Mouse (Mus musculus): ENCODE measurements at regions not wholly inside any gene's neighbourhood (a gene's known extent, or its start where the extent isn't known, plus 50 kb on each side); places are given as distances from the start of the nearest gene placed in this dataset.

- DNase-seq (ENCODE audit: low spot score in 2 of 2), result no peak
Observed at GRCm38 (mm10) chr9:24833766-24834165, 59.7 kb upstream of the Tbx20 start.

- no peak for DNase-seq (ENCODE audit: low spot score in 2 of 2)
Observed at GRCm38 (mm10) chr9:24848210-24848609, 74.1 kb upstream of the Tbx20 start.

- DNase-seq (ENCODE audit: low spot score in 2 of 2), result no peak
Observed at GRCm38 (mm10) chr9:24859459-24859858, 85.4 kb upstream of the Tbx20 start.

DNA sequence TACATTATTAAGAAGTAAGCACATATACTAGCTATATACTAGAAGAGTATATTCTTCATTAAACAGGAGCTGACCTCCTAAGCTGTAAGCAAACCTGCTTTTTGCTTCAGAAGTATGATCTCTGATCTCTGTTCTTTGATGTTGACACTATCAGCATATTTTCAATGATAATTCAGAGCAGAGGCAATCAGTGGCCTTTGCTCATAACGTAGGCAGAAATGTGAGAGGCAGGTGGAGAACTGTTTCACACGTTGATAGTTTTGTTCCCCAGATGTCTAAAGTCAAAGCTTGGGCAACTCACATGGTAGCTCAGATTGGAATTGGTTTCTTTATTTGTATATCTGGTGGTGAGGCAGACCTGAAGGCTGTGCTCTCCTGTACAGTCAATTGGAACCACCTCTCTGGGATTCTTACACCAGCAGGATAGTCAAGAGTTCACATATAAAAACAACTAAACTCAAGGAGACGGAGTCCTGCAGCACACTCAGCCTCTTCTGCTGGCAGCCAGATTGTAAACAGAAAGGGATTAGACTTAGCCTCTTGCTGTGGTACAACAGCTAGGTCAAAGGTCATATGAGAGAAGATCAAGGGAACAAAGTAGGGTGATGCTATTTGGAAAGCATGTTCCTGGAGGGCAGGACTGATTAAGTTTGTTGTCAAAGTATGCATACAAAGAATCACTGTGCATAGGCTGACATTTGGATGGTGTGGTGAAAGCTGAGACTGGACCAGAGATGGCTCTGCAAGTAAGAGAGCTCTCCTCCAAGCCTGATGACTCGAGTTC, 92.5 kb upstream of the Tbx20 start:
- no peak for DNase-seq (ENCODE audit: low spot score in 2 of 2)

GRCm38 (mm10) chr9:24868746-24869145, 94.6 kb upstream of the Tbx20 start:
- no peak for DNase-seq (ENCODE audit: low spot score in 2 of 2)

DNA sequence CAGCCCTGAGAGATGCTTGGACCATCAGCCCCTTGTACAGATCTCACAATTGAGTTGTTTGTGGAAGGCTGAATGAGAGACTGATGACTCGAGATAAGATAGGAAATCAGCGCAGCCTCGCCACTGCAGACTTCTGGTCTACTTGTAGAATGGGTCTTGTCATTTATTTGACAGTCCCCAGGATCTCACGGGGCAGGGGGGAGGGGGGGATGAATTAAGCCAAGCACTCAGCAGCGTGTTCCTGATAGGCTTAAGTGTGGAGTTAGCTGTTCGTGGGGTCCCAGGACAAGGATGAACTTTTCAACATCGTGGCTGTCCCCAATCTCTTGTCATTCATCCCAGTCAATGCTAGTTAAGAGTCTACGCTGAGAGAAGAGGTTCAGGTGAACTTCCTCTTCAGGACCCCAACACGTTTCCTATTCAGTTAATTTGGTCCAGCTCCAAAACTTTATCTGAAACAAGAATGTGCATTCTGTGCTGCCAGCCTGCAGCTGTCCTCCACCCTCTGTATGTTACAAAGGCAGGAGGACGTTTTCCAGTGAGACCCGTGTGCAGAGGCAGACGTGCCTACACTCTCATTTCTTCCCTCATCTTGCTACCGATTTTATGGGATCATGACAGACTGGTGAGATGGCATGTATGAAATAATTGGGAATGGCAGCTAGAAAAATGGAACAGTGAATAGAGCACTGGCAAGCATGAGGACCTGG, 100.5 kb upstream of the Tbx20 start:
- DNase-seq (ENCODE audit: low spot score in 2 of 2), result no peak

DNA sequence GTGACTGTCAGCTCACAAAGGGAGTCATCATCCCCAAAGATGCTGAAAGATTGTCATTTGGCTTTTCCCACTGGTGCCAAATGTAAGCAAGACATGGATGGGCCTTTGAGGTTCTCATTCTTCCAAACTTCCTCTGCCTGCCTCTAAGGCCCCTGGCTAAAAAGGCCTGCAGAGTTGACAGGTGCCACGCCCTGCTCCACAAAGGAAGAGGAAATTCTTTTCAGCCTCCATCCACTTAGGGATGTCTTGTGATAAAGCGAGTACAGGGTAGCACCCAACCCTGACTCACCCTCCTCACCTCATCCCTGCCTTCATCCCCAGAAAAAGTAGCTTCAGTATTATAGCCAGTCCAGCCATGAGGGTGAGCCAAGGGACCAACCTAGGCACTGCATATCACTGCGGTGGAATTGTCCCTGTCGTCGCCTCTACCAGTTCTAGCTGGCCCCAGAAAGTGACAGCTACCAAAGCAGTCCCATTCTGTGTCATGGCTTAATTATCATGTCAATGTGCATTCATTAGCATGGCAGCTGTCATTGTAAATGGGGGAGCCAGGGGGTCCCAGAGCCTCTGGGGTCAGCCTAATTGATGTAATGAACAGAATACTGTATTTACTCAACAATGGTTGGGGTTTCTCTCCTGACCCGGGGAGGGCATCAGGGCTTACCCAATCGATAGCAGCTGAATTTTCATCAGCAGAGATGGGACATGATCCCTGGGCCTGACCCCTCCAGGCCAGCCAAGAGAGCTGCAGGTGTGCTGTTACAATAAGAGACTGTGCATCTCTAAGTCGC, 104.5 kb upstream of the Tbx20 start:
- no peak for DNase-seq (ENCODE audit: low spot score in 2 of 2)

DNA sequence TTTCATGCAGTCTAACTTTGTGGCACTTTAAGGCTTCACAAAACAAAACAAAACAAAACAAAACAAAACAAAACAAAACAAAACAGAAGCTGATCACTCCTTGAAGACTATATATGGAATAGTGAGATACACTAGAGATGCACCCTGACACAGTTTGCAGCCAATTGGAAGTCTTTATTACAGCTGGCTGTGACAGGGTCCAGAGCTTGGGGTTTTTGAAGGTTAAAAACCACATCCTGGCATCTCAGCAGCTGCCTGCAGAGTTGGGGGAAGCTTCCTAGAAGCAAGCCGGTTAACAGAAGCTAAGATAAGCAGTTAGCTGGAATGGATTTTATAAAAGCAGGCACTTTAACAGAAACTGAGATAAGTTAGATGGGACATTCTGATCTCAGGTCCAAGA, 105.6 kb upstream of the Tbx20 start:
- no peak for DNase-seq (ENCODE audit: low spot score in 2 of 2)

GRCm38 (mm10) chr9:24884011-24884410, 109.9 kb upstream of the Tbx20 start:
- no peak for DNase-seq (ENCODE audit: low spot score in 2 of 2)

GRCm38 (mm10) chr9:24888282-24888681, 114.2 kb upstream of the Tbx20 start:
- no peak for DNase-seq (ENCODE audit: low spot score in 2 of 2)

DNA sequence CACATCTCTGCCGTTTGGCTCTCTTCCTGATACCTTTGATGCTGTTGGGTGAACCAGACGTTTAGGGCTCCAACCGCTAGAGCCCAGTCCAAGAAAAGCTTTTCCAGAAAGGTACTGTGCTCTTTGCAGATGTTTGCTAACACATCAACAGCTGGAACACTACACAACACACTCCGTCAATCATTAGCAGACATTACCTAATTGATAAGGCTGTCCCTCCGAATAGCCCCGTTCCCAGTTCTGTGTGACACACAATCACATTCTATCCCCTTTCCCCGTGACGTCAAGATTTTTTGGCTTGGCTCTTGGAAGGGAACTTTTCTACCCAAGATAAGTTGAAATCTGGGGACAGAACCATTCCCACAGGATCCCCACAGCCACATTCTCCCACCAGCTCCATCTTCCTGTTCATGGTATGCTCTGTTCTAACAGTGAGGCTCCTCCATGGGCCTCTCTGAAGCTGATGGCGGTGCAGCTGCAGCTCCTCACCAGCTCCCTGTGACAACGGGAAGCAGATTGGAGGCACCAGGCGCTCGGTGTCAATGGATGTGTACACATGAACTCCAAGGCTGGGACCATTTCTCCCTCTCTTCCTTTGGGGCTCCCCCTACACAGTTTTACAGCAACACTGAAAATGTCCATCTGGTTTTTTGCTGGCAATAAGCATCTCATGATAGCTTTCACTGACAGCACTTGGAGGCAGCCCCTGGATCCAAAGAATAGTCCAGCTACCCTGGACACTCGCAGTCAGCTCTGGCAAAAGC, 122.6 kb upstream of the Tbx20 start:
- DNase-seq (ENCODE audit: low spot score in 2 of 2), result no peak

DNA sequence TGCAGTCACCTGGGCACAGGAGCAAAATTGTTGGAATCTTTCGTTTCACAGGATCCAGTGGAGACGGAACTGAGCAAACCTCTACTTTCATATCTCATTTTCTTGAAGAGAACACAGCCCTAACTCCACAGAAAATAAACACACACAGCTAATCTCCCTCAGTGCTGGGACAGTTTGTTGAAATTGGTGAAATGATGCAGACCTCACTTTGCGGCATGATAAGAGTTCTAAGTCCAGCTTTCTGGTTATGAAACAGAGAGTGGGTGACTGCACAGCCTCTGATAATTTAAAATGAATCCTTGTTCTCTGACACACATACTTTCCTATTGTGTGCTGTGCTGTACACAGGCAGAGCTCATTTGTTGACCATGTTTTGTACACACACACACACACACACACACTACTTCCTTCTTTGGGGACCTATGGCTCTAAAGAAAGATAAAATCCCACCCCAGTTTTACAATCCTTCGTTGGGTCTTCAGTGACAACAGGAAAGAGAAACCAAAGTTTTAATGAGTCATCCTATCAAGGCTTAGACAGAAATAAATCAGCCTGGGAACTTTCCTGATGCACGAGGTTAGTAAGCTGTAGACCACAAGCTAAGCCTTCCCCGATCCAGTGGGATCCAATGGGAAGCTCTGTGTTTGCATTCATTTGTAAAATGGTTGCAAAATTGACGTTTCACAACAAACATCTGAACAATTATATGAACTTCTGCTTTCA, 125.3 kb upstream of the Tbx20 start:
- DNase-seq (ENCODE audit: low spot score in 2 of 2), result no peak

GRCm38 (mm10) chr9:24903706-24904105, 129.6 kb upstream of the Tbx20 start:
- DNase-seq (ENCODE audit: low spot score in 2 of 2), result no peak

DNA sequence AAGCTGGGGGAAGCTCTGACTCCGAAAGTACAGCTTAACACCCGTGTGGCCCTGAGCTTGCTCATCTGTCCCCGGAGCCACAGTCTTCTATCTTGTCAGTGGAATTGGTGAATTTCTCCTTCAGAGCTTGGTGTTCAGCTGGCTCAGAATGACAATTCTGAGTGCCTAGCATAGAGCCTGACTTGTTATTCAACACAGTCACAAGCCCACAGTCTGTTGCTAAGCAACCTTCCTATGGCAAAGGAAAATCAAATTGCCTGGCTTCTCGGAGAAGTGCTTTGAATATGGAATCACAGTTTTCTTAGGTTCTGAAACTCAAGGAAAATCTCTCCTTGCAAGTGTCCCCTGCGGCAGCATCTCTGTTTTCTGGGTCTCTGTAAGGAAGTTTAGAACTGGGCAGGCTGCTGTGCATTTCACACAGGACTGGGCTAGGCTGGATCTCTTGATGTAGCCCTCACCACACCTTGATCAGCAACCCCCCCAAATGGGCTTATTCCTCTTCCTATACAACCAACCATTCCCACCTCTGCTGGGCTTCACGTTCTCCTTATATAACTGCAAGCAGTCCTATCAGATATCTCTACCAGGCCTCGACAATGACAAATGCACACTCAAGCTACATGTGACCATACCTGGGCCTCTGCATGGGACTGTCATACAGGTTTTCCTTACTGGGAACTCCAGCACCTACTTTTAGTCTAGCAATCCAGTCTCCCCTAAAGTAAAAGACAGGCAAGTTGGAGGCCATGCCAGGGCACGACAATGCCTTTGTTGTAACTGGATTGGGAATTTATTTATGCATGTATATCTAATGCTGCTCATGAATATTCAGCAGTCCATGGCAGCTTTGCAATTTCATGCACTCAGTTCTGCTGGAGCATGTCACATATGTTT, 135.2 kb upstream of the Tbx20 start:
- DNase-seq (ENCODE audit: low spot score in 2 of 2), result peak in 1 of 2 experiments; percentile 11

DNA sequence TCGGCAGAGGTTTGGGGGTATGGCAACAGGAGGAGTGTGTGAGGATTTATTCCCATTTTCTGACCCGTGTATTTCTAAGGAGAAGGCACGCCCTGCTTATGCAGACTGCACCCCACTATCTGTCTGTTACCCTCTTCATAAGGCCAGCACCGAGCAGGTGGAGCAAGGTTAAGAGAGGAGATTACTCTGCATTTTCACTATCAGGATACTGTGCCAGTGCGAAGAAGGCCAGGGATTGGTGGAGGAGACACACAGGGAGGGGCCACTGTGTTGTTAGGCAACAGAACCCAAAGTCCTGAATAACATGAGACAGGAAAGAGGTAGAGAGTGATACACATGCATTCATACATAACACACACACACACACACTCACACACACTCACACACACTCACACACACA, 136.6 kb upstream of the Tbx20 start:
- DNase-seq (ENCODE audit: low spot score in 2 of 2), result no peak

- DNase-seq (ENCODE audit: low spot score in 2 of 2), result no peak
Observed at GRCm38 (mm10) chr9:24920031-24920445, 145.9 kb upstream of the Tbx20 start.

- no peak for DNase-seq (ENCODE audit: low spot score in 2 of 2)
Observed at GRCm38 (mm10) chr9:24922051-24922860, 148.2 kb upstream of the Tbx20 start.

DNA sequence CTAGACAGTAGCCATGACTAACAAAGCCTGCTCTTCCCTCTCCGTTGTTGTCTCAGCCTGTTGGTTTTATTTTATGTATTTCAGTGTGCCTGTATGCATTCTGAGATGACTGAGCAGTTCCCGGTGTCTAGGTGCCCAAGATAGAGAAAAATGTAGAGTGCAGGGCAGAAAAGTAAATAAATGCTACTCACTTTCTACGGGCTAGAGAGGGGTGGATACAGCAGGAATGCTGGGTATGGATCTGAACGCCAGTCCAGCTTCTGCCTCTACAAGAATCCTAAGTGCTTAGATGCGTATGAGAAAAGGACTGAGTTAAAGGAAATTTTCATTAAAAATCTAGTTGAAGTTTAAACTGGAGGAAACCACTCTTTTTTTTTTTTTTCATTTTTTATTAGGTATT, 149.4 kb upstream of the Tbx20 start:
- DNase-seq (ENCODE audit: low spot score in 2 of 2), result no peak

GRCm38 (mm10) chr9:24937731-24938130, 151.5 kb upstream of the Gm10181 start:
- no peak for DNase-seq (ENCODE audit: low spot score in 2 of 2)

Measured in frontal cortex, postnatal 10 days (tissue).